Mouse (Mus musculus): ENCODE results near the gene Cyba. TPM values are rescaled to one million over a fixed set of nuclear protein-coding genes. Genes with fewer than 3 reads are reported as not detected.

The Cyba gene
- total RNA-seq, 2 experiments from 2014 or later, result 7.6 to 8.9 TPM

DNA sequence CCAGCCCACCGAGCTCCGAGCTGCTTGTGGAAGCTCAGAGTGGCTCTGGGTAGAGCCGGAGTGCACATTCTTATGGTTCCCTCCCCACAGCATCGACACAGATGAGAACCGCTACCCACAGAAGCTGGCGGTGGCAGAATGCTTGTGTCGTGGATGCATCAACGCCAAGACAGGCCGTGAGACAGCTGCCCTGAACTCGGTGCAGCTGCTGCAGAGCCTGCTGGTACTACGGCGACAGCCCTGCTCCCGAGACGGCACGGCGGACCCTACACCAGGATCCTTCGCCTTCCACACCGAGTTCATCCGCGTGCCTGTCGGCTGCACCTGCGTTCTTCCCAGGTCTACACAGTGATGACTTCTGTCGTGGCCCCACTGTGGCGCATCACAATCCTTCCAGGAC, 9.5 kb downstream of the Cyba start:
- no peak for DNase-seq

DNA sequence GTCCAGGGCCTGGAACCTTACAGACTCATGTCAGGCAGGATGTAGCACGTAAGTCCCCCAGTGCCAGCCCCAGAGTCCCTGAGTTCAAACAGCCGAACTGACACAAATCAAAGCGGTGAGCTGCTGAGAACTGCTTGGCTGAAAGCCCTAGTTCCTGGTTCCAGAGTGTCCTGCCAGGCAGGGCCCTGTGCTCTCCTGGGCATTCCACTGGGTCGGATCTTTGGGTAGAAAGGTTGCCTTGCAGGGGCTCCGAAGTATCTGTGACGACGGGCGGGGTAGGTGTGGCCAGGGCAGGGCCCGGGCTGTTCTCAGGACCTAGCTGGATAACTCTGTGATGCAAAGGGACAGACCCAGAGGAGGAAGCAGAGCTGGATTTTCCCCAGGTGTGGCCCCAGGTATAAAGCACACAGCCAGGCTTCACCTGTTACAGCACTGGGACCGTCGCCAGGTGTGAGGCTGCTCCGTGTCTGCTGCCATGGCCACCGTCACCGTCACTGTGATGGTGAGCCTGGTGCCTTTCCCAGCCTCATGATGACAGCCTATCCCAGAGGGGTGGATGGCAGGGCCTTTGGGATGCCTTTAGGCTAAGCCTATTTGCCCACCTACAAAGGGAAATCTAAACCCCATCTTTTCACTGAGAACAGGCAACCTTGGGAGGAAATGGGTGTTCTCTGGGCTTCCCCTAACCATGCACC, 11.2 kb downstream of the Cyba start, which contains the start of gene Il17c:
Gene Il17c (plus strand): TSS at position 645 of the 695 bp plus-strand sequence.
- no peak for DNase-seq

DNA sequence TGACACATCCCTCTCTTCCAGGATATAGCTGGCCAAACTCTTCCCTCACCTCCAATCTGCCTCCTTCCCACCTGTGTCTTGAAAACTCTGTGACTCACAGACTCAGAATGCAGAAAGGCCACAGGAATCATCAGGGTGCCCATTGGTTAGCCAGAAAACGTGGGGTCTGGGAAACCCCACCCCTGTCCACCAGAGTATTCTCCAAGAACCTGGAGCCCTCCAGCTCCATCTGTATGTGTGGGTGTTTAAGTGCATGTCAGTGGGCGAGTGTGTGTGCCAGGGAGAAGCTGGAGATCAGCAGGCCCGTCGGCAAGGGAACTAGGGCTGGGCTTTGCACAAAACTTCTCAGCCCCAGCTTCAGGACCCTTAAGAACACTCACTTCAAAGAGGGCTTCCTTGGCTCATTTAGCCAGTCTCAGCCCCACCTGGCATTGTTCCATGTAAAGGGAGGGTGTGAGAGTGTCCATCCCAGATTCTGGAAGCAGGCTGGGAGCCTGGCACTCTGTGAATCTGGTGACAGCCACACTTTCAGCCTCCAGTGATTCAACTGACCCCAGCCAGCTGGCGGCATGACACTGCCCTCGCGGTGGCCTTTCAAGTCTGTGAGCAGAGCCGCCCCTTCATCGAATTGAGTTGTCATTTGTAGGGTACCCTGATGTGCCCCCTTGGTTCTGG, 12.7 kb downstream of the Cyba start:
- no peak for DNase-seq

DNA sequence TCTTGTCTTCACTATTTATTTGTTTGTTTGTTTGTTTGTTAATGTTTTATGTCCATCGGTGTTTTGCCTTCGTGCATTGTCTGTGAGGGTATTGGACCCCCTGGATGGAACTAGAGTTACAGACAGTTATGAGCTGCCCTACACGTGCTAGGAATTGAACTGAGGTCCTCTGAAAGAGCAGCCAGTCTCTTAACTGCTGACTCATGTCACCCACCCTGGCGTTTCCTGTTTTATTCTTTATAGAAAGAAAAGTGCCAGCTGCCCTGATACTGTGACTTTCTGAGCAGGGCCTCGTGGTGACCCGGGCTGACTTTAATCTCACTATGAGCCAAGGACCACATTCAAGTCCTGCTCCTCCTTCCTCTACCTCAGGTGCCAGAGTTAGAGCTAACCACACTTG, 17.2 kb downstream of the Cyba start:
- no peak for DNase-seq

DNA sequence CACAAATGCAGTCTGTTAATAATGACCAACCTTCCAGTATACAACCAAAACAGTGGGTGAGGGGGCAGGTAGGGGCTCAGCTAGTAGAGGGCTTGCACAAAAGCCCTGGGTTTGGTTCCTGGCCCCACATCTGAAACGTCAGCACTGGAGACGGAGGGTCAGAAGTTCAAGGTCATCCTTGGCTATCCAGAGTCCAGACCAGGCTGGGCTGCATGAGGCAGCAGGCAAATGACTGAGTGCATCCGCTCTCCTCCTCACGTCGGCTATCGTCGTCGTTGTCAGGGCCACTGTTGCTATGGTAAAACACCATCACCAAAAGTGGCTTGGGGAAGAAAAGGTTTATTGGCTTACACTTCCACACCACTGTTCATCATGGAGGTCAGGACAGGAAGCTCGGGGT, 18.4 kb downstream of the Cyba start:
- no peak for DNase-seq

DNA sequence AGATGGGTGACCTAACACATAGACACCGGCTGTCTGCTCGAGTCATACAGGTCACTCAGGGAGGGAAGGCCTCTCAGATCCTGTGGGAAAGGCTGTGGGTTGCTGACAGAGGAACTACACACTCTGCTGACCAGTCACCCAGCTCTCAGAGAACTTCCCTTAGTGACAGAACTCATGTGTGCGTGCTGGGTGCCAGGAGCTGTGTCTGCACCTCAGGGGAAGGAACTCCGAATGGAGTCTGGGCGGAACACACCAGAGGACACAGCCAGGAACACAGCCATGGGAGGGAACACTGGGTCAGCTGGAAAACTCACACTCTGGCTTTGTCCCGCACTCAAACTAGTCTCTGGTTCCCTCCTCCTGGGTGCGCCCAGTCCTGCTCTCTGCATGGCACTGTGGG, 25.1 kb downstream of the Cyba start:
- DNase-seq, result peak; percentile 38

DNA sequence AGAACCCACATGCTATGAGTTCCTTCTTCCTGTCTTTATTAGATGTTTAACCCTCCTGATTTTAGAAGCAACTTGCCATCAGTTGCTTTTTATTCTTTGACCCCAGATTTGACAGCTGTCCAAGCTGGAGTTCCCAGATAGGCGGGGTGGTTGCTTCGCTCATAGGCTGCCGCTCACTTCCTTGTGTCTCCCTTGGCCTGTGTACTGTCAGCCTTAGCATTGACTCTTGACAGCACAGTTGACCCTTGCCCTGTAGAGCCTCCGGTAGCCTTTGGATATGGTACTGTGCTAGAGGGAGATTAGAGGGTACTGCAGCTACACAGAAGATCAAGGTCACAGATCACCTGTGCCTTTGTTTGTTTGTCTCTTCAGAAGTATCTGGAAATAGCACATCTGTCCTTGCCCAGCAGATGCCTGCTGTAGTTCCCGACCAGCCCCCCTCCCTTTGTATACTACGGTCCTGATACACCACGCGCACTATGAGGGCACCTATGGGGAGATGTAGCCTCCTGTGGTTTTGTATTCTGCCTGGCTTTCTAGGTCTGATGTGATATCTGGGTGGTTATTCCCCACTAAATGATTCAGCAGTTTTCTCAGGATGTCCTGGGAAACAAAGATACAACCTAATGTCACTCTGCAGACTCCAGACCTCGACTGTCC, 27.5 kb downstream of the Cyba start:
- DNase-seq, result no peak

DNA sequence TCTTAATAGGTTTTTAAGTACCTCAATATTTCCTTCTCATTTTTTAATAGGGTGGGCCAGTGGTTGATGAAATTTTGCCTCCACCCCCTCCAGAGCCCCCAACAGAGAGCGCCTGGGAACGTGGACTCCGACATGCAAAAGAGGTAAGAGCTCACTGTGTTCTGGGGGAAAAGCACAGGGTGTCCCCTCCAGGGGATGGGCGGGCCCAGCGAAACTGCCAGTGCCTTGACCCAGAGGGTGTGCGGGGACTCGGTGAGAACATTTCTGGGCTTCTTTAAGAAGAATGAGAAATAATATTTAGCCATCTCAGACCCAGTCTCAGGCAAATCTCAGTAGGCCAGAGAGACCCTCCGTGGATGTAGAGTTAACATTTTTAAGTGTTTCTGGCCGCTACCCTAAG, 34.5 kb downstream of the Cyba start:
- DNase-seq, result no peak

DNA sequence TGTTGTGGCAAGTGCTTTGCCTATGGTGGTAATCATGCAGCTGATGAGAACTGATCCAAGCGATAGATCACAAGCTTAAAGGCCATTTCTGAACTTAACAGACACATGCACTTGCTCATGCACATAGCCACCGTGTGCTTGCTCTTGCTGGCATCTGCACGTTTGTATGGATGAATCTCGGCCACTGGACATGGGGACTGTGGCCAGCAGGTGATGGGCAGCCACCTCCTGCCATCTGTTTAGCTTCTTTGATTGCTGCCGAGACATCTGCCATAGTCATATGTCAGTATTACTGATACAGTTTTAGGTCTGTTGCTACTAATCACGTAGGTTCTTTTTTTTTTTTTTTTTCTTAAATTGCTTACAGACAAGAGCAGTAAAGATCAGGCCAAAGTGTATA, 37.4 kb downstream of the Cyba start:
- DNase-seq, result no peak

DNA sequence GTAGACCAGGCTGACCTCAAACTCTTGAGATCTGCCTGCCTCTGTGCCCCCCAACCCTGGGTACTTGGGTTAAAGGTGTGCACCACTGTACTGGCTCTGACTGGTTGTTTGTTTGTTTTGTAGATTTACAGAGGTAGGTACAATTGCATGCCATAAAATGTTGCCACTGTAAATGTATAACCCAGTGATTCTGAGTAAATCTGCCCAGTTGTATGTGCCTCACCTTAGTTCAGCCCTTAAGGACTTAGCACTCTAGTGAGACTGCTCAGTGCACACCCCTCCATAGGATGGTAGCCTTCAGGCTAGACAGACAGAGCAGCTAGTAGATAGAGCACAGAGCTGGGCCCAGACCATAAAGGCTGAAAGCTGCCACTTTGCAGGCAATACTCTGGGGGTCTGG, 39.0 kb downstream of the Cyba start:
- no peak for DNase-seq

DNA sequence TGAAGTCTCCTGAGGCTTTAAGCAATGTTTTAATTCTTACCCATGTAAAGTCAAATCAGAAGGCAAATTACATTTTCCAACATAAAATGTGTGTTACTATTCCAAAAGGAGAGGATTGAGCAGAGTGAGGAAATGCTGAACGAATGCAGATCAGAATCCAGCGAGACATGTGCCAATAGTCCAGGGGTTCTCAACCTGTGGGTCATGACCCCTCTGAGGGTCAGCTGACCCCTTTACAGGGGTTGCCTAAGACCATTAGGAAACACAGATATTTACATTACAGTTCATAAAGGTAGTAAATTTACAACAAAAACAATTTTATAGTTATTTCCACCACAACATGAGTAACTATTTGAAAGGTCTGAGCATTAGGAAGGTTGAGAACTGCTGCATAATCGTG, 42.0 kb downstream of the Cyba start:
- no peak for DNase-seq

DNA sequence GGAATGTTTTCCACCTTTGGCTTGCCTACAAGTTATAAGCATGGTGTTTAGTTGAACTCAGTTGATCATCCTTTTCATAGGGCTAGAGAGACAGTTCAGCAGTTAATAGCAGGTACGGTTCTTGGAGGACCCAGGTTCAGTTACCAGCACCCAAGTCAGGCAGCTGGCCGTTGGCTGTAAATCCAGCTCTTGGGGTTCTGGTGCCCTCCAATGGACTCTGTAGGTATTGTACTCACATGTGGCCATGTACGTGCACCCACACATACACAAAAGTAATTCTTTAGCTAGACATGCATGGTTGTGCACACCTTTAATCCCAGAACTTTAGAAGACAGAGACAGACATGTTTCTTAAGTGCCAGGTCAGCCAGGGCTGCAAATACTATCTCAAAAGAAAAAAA, 43.4 kb downstream of the Cyba start:
- DNase-seq, result no peak

DNA sequence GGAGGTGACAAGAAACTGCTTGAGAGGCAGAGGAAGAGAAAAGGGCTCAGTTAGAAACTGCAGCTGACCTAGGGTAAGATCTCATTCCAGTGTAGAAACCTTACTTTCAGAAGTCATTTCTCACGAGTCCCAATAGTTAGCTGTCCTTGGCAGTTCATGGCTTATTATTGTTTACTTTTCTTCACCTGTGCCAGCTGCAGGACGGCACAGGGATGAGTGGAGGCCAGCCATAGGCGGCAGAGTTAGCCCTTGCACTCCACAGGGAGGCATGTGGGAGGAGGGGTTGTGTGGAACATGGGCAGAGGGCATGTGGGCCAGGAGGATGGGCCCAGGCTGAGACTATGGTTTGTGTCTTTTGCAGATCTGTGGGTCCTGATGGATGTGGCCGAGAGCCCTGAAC, 49.7 kb downstream of the Cyba start:
- no peak for DNase-seq

DNA sequence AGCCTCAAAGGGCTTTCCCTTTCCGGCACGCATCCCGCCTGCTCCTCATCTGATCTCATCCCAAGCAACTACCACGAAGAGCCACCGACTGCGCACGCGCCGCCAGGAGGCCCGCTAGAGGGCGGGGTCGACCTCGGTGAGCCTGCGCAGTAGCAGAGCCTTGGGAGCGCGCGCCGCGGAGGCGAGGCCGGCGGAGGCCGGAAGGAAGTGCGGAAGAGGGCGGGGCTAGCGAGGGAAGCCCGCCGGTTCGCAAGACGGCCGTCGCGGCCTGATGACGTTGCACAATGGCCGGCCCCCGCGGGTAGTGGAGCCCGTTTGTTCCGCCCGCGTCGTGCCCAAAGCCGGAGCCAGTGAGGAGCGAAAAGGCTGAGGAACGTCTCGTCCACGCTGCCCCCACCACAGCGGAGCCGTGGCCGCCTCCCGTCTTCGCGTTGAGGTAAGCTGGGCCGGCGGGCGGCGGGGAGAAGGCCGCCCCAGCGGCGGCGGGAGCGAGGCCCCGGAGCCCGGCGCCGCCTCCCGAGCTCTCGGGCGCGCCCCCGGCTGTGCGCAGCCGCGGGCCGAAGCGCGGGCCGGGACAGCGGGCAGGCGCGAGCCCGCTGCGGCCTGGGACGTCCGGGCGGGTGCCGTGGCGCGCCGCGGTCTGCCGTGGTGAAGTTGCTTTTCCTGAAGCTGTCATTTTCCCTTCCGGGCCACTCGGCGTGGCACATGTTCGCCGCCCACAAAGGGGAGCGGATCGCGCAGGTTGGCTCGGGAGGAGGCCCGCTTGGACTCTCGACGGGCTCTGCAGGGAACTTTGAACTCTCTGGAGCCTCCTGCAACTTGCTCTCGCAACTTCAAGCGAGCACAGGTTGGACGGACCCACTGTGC, 56.1 kb downstream of the Cyba start, which contains the start of gene Zc3h18:
Gene Zc3h18 (plus strand): TSS at position 245 of the 867 bp plus-strand sequence.
- peak; percentile 98 for DNase-seq

DNA sequence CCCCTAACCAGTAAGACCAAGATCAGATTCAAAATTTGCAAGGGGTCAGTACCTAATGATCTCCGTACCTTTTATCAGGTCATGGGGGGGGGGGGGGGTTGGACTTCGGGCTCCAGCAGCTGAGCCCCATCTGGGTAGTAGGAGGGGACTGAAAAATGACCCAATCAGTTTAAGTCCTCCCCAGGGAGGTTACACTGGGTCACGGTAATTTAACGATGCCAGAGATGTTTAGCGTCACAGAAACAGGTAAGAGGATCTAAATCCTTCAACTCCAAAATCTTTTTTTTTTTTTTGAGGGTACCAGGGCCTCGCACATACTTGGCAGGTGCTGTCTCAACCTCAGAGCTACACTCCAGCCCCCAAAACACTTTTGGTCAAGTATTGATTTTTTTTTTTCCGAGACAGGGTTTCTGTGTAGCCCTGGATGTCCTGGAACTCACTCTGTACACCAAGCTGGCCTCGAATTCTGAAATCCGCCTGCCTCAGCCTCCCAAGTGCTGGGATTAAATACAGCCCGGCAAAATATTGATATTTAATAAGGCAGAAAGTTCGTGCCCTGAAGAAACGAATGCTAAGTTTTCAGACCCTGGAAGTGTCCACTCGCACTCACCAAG, 56.9 kb downstream of the Cyba start:
- DNase-seq, result no peak

DNA sequence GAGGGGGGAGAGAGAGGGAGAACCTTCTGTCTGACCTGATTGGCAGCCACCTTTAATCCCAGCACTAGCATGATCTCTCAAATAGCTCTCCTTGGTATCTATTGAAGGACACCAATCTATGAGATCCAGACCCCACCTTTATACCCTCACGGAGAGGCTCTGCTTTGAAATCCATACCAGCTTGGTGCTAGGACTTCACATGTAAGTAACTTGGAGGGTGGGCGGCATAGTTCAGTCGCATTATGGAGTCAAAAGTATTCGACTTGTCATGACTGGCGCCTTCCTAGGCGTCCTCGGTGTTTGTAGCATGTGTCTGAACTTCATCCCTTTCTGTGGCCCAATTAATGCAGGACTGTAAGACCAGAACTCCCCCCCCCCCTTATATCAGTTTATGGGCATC, 57.4 kb downstream of the Cyba start:
- DNase-seq, result no peak

Small RNA genes lying within 50 kb of the gene (microRNA-seq; reads per million reads assigned to microRNA genes)
- gene Gm24366 (ENCODE audit: borderline replicate concordance in 2 of 2), result 0 reads per million in 2 experiments

Other genes starting within 250 kb of the Cyba start
- gene Zfpm1, start 150.8 kb downstream of the Cyba start, total RNA-seq (2021), result 1 to 10 TPM; 8.5 to 8.8 TPM
- not detected for gene Trhr2, start 72.2 kb downstream of the Cyba start, total RNA-seq (2021)
- 10 to 100 TPM; 18.1 to 21.0 TPM for gene Zc3h18, start 56.3 kb downstream of the Cyba start, total RNA-seq (2021)
- gene Il17c, start 10.9 kb downstream of the Cyba start, total RNA-seq (2021), result not detected
- 1 to 10 TPM; 4.2 to 5.2 TPM for gene Mvd, start 10.5 kb upstream of the Cyba start, total RNA-seq (2021)
- gene Snai3, start 27.8 kb upstream of the Cyba start, total RNA-seq (2021), result 10 to 100 TPM in 1 of 2 experiments, 1 to 10 TPM in 1; 5.4 to 11.7 TPM
- 10 to 100 TPM; 24.7 to 30.7 TPM for gene Rnf166, start 43.1 kb upstream of the Cyba start, total RNA-seq (2021)
- gene Ctu2, start 43.2 kb upstream of the Cyba start, total RNA-seq (2021), result 1 to 10 TPM; 6.7 to 7.4 TPM
- 10 to 100 TPM; 12.3 to 14.0 TPM for gene Piezo1, start 118.4 kb upstream of the Cyba start, total RNA-seq (2021)
- 1 to 10 TPM in 1 of 2 experiments, under 1 TPM in 1; 0.82 to 1.1 TPM for gene Cdt1, start 135.1 kb upstream of the Cyba start, total RNA-seq (2021)
- 10 to 100 TPM; 35.7 to 36.9 TPM for gene Aprt, start 144.0 kb upstream of the Cyba start, total RNA-seq (2021)
- 1 to 10 TPM; 1.3 to 1.8 TPM for gene Galns, start 178.5 kb upstream of the Cyba start, total RNA-seq (2021)
- gene Trappc2l, start 178.7 kb upstream of the Cyba start, total RNA-seq (2021), result 10 to 100 TPM; 37.9 to 40.3 TPM
- gene Pabpn1l, start 189.8 kb upstream of the Cyba start, total RNA-seq (2021), result not detected

Measured in gastrocnemius, postnatal 25 days (tissue).